Mouse (Mus musculus): ENCODE results near the gene Fggy. TPM values are rescaled to one million over a fixed set of nuclear protein-coding genes. Genes with fewer than 3 reads are reported as not detected.

The Fggy gene
- polyA plus RNA-seq, 1 experiment from 2014 or later, result 9.2 TPM

GRCm38 (mm10) chr4:95898714-95899113 lies 341.4 kb downstream of the Fggy start:
- WGBS, result 17% methylated on average over 6 of the region's 6 CpGs
- H3K9me3 ChIP-seq (replicated peaks; ENCODE audit: control insufficient read depth, low read length), result no peaks in the 10 kb centered on the region
- H3K4me1 ChIP-seq (ENCODE audit: control insufficient read depth, insufficient read depth, low read length), result peaks cover 8% of the 10 kb centered on the region; the same call in 1 of the 2 replicates
- ATAC-seq (replicated peaks; ENCODE audit: insufficient number of reproducible peaks, low FRiP score, low TSS enrichment, low read depth), result no peak
- H3K4me2 ChIP-seq (ENCODE audit: low read depth, low read length), result no peak overlapping the region
- H3K36me3 ChIP-seq (replicated peaks; ENCODE audit: control insufficient read depth, insufficient read depth, low read depth, low read length), result no peaks in the 10 kb centered on the region
- no peak overlapping the region for H3K27ac ChIP-seq (replicated peaks; ENCODE audit: low read depth, low read length)
- DNase-seq (ENCODE audit: low spot score), result peak; percentile 39
- H3K27me3 ChIP-seq (ENCODE audit: control insufficient read depth, insufficient read depth, low read length), result no peaks in the 10 kb centered on the region
- no peak overlapping the region for H3K4me3 ChIP-seq (ENCODE audit: low read depth, low read length)
- H3K9ac ChIP-seq (replicated peaks; ENCODE audit: low read length), result no peak overlapping the region

GRCm38 (mm10) chr4:95899926-95900712 lies 342.8 kb downstream of the Fggy start:
- no peaks in the 10 kb centered on the region for H3K36me3 ChIP-seq (replicated peaks; ENCODE audit: control insufficient read depth, insufficient read depth, low read depth, low read length)
- no peak overlapping the region for H3K4me2 ChIP-seq (ENCODE audit: low read depth, low read length)
- H3K9ac ChIP-seq (replicated peaks; ENCODE audit: low read length), result no peak overlapping the region
- ATAC-seq (replicated peaks; ENCODE audit: insufficient number of reproducible peaks, low FRiP score, low TSS enrichment, low read depth), result peak; percentile 21; the same call in 1 of the 2 replicates
- H3K27me3 ChIP-seq (ENCODE audit: control insufficient read depth, insufficient read depth, low read length), result no peaks in the 10 kb centered on the region
- H3K9me3 ChIP-seq (replicated peaks; ENCODE audit: control insufficient read depth, low read length), result no peaks in the 10 kb centered on the region
- DNase-seq (ENCODE audit: low spot score), result peak; percentile 57
- 32% methylated on average over 4 of the region's 4 CpGs for WGBS
- peaks cover 8% of the 10 kb centered on the region; the same call in 1 of the 2 replicates for H3K4me1 ChIP-seq (ENCODE audit: control insufficient read depth, insufficient read depth, low read length)
- H3K4me3 ChIP-seq (ENCODE audit: low read depth, low read length), result no peak overlapping the region
- H3K27ac ChIP-seq (replicated peaks; ENCODE audit: low read depth, low read length), result peak overlapping the region; percentile 61

- 28% methylated on average over 1 of the region's 1 CpGs for WGBS
- no peak overlapping the region for H3K4me3 ChIP-seq (ENCODE audit: low read depth, low read length)
- no peaks in the 10 kb centered on the region for H3K9me3 ChIP-seq (replicated peaks; ENCODE audit: control insufficient read depth, low read length)
- ATAC-seq (replicated peaks; ENCODE audit: insufficient number of reproducible peaks, low FRiP score, low TSS enrichment, low read depth) (peak; percentile 45; the same call in 1 of the 2 replicates), DNase-seq (ENCODE audit: low spot score) (peak; percentile 86)
- peak overlapping the region; percentile 61; the same call in 1 of the 2 replicates for H3K27ac ChIP-seq (replicated peaks; ENCODE audit: low read depth, low read length)
- H3K36me3 ChIP-seq (replicated peaks; ENCODE audit: control insufficient read depth, insufficient read depth, low read depth, low read length), result no peaks in the 10 kb centered on the region
- H3K4me1 ChIP-seq (ENCODE audit: control insufficient read depth, insufficient read depth, low read length), result peaks cover 8% of the 10 kb centered on the region; the same call in 1 of the 2 replicates
- H3K9ac ChIP-seq (replicated peaks; ENCODE audit: low read length), result no peak overlapping the region
- H3K4me2 ChIP-seq (ENCODE audit: low read depth, low read length), result no peak overlapping the region
- no peaks in the 10 kb centered on the region for H3K27me3 ChIP-seq (ENCODE audit: control insufficient read depth, insufficient read depth, low read length)
Measured at GRCm38 (mm10) chr4:95900815-95901214, 343.5 kb downstream of the Fggy start.

GRCm38 (mm10) chr4:95906141-95906540 lies 348.8 kb downstream of the Fggy start:
- Histone ChIP-seq H3K4me1 (ENCODE audit: control insufficient read depth, insufficient read depth, low read length) (0 out of 2 replicates have a peak, but pooled peaks cover 2% of the 10 kb centered on the region), H3K36me3 (replicated peaks; ENCODE audit: control insufficient read depth, insufficient read depth, low read depth, low read length) (no peaks in the 10 kb centered on the region), H3K4me3 (ENCODE audit: low read depth, low read length) (no peak overlapping the region), H3K4me2 (ENCODE audit: low read depth, low read length) (no peak overlapping the region), H3K9ac (replicated peaks; ENCODE audit: low read length) (no peak overlapping the region), H3K27me3 (ENCODE audit: control insufficient read depth, insufficient read depth, low read length) (no peaks in the 10 kb centered on the region), H3K9me3 (replicated peaks; ENCODE audit: control insufficient read depth, low read length) (no peaks in the 10 kb centered on the region), H3K27ac (replicated peaks; ENCODE audit: low read depth, low read length) (no peak overlapping the region)
- no peak for ATAC-seq (replicated peaks; ENCODE audit: insufficient number of reproducible peaks, low FRiP score, low TSS enrichment, low read depth)
- DNase-seq (ENCODE audit: low spot score), result no peak

- H3K4me2 ChIP-seq (ENCODE audit: low read depth, low read length), result no peak overlapping the region
- H3K36me3 ChIP-seq (replicated peaks; ENCODE audit: control insufficient read depth, insufficient read depth, low read depth, low read length), result no peaks in the 10 kb centered on the region
- H3K27ac ChIP-seq (replicated peaks; ENCODE audit: low read depth, low read length), result no peak overlapping the region
- H3K4me3 ChIP-seq (ENCODE audit: low read depth, low read length), result no peak overlapping the region
- no peaks in the 10 kb centered on the region for H3K27me3 ChIP-seq (ENCODE audit: control insufficient read depth, insufficient read depth, low read length)
- DNase-seq (ENCODE audit: low spot score) (peak; percentile 50), ATAC-seq (replicated peaks; ENCODE audit: insufficient number of reproducible peaks, low FRiP score, low TSS enrichment, low read depth) (no peak)
- 40% methylated on average over 2 of the region's 2 CpGs for WGBS
- no peak overlapping the region for H3K9ac ChIP-seq (replicated peaks; ENCODE audit: low read length)
- no peaks in the 10 kb centered on the region for H3K4me1 ChIP-seq (ENCODE audit: control insufficient read depth, insufficient read depth, low read length)
- no peaks in the 10 kb centered on the region for H3K9me3 ChIP-seq (replicated peaks; ENCODE audit: control insufficient read depth, low read length)
Measured at GRCm38 (mm10) chr4:95909689-95910654, 352.7 kb downstream of the Fggy start.

- H3K27ac ChIP-seq (replicated peaks; ENCODE audit: low read depth, low read length), result no peak overlapping the region
- no peak overlapping the region for H3K4me3 ChIP-seq (ENCODE audit: low read depth, low read length)
- H3K9ac ChIP-seq (replicated peaks; ENCODE audit: low read length), result no peak overlapping the region
- no peaks in the 10 kb centered on the region for H3K9me3 ChIP-seq (replicated peaks; ENCODE audit: control insufficient read depth, low read length)
- no peaks in the 10 kb centered on the region; the same call in 1 of the 2 replicates for H3K4me1 ChIP-seq (ENCODE audit: control insufficient read depth, insufficient read depth, low read length)
- H3K4me2 ChIP-seq (ENCODE audit: low read depth, low read length), result no peak overlapping the region
- DNase-seq (ENCODE audit: low spot score) (no peak), ATAC-seq (replicated peaks; ENCODE audit: insufficient number of reproducible peaks, low FRiP score, low TSS enrichment, low read depth) (no peak)
- 91% methylated on average over 1 of the region's 1 CpGs for WGBS
- no peaks in the 10 kb centered on the region for H3K27me3 ChIP-seq (ENCODE audit: control insufficient read depth, insufficient read depth, low read length)
- no peaks in the 10 kb centered on the region for H3K36me3 ChIP-seq (replicated peaks; ENCODE audit: control insufficient read depth, insufficient read depth, low read depth, low read length)
Measured at GRCm38 (mm10) chr4:95913026-95913425, 355.7 kb downstream of the Fggy start.

GRCm38 (mm10) chr4:95915628-95916579 lies 358.6 kb downstream of the Fggy start:
- H3K9me3 ChIP-seq (replicated peaks; ENCODE audit: control insufficient read depth, low read length), result no peaks in the 10 kb centered on the region
- H3K4me2 ChIP-seq (ENCODE audit: low read depth, low read length), result no peak overlapping the region
- no peaks in the 10 kb centered on the region for H3K36me3 ChIP-seq (replicated peaks; ENCODE audit: control insufficient read depth, insufficient read depth, low read depth, low read length)
- ATAC-seq (replicated peaks; ENCODE audit: insufficient number of reproducible peaks, low FRiP score, low TSS enrichment, low read depth) (no peak; the same call in 1 of the 2 replicates), DNase-seq (ENCODE audit: low spot score) (no peak)
- H3K4me3 ChIP-seq (ENCODE audit: low read depth, low read length), result no peak overlapping the region
- WGBS, result 61% methylated on average over 8 of the region's 8 CpGs
- no peak overlapping the region for H3K27ac ChIP-seq (replicated peaks; ENCODE audit: low read depth, low read length)
- no peaks in the 10 kb centered on the region for H3K27me3 ChIP-seq (ENCODE audit: control insufficient read depth, insufficient read depth, low read length)
- H3K4me1 ChIP-seq (ENCODE audit: control insufficient read depth, insufficient read depth, low read length), result no peaks in the 10 kb centered on the region; the same call in 1 of the 2 replicates
- H3K9ac ChIP-seq (replicated peaks; ENCODE audit: low read length), result no peak overlapping the region

Data from embryonic facial prominence, embryonic 11.5 days (tissue).